Mouse (Mus musculus): ENCODE results near the gene Klk1b24.
"Not testable (repeated sequence)": the region's sequence is repeated elsewhere in the genome, so short reads cannot be mapped to it uniquely, and the experiment has no call there.

Klk1b24 gene

DNA sequence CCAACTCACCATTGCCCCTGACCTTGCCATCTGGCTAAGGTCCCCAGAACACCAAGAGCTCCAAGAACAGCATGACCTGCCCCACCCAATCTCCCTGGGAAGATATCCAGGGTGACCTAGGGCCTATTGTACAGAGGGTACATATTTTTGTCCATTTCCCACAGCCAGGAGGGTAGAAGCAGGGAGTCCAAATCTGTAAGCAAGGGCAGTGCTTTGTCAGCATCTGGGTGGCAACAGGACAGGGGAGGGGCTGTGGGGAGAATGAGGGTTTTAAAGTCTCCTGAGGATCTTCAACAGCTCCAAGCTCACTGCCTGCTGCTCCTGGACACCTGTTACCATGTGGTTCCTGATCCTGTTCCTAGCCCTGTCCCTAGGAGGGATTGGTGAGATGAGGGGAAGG lies at the start of gene Klk1b24:
TSS of gene Klk1b24 (plus strand) at position 301 of the 400 bp plus-strand sequence.
- in situ Hi-C loops (cut with MboI, MseI) = not testable (repeated sequence)

DNA sequence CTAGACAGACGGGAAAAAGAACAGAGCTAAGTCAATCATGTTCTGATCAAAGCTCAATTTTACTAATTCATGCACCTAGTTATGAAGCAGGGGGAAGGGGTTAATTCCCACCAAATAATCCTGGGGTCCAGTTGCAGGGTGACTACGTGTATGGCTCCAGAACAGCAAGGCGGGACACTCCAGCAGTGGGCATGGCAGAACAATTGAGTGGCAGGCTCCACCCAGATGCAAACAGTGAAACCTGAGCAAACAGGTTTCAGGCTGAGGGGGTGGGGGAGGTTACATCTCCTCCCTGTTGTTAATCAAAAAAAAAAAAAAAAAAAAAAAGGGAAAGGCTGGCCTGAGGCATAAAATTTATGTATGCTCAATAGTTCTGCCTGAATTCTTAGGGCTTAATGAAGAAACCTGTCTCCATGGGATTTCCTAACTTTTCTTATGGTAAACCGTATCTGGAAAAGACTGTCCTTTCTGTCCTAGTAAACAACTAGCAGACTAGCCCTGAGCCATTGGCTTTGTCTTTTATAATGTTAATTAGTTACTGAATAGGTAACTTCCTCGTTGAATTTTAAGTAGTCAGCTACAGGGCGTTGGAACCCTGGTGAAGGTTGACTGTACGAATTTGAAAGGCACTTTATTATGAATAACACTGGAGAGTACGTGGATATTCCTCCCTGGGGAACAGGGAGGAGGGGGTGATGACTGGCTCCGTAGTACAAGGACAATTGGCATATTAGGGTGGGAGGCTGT lies 8.6 kb upstream of the Klk1b24 start:
- in situ Hi-C loops (cut with MboI, MseI) = loop anchor here (5.0 kb wide), 1 partner anchor 67 kb away; the partner anchor contains the start of gene Klk1b22

DNA sequence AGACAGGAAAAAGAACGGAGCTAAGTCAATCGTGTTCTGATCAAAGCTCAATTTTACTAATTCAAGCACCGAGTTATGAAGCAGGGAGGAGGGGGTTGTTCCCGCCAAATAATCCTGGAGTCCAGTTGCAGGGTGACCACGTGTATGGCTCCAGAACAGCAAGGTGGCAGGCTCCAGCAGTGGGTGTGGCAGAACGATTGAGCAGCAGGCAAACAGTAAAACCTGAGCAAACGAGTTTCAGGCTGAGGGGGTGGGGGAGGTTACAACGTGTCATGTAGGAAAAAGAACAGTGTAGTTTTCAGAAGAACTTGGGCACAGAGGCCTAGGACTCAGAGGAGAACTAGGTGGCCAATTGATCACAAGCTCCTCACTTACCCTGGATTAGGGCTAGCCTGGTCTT lies 1.5 kb upstream of the Klk1b24 start:
- in situ Hi-C loops (cut with MboI, MseI) = not testable (repeated sequence)

DNA sequence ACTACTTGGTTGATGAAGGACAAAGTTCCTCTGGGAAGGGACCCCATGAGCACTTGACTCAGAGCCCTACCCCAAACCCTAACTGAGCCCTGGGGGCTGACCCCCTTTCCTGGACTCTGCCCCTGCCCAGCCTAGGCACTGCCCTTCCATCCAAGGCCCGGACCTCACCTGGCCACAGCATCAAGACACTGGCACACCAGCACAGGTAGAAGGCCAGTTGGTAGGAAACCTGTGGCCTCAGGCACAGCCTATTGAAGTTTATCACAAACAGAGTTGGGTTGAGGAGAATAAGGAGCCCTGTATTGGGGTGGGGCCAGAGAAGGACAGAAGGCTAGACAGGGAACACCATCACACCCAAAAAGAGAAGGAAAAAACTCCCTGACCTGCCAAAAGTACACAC lies 5.4 kb downstream of the Klk1b24 start:
- in situ Hi-C loops (cut with MboI, MseI) = not testable (repeated sequence)

- in situ Hi-C loops (cut with MboI, MseI) = no loop called here
Observed at GRCm38 (mm10) chr7:44197891-44198290, 9.9 kb downstream of the Klk1b24 start, which contains the start of gene Klk1b3. Gene Klk1b3 (plus strand): TSS chr7:44198191.

DNA sequence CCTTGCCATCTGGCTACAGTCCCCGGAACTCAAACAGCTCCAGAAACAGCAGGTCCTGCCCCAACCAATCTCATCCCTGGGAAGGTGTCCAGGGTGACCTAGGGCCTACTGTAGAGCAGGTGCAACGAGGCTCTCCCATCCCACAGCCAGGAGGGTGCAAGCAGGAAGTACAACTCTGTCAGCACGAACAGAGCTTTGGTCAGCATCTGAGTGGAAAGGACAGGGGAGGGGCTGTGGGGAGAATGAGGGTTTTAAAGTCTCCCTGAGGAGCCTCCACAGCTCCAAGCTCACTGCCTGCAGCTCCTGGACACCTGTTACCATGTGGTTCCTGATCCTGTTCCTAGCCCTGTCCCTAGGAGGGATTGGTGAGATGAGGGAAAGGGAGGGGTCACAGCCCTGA lies 19.1 kb downstream of the Klk1b24 start, which contains the start of gene Klk1b4:
TSS of gene Klk1b4 (plus strand) at position 301 of the 400 bp plus-strand sequence.
- in situ Hi-C loops (cut with MboI, MseI) = not testable (repeated sequence)

- in situ Hi-C loops (cut with MboI, MseI) = no loop called here
Observed at GRCm38 (mm10) chr7:44208307-44208706, 20.3 kb downstream of the Klk1b24 start.

GRCm38 (mm10) chr7:44215645-44216044 lies 27.6 kb downstream of the Klk1b24 start, which contains the start of gene Klk1b5:
Gene Klk1b5 (plus strand): TSS chr7:44215945.
- in situ Hi-C loops (cut with MboI, MseI) = no loop called here

DNA sequence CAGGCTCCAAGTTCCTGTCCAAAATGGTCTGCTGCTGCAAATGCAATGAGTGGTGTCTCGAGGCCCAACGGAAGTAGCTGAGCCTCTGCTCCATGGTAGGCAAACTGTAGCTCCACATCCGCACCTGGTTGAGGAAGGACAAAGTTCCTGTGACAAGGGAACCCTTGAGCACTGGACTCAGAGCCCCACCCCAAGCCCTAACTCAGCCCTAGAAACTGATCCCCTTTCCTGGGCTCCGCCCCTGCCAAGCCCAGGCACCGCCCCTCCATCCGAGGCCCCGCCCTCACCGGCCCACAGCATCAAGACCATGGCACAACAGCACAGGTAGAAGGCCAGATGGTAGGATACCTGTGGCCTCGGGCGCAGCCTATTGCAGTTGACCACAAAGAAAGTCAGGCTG lies 33.6 kb downstream of the Klk1b24 start:
- in situ Hi-C loops (cut with MboI, MseI) = not testable (repeated sequence)

DNA sequence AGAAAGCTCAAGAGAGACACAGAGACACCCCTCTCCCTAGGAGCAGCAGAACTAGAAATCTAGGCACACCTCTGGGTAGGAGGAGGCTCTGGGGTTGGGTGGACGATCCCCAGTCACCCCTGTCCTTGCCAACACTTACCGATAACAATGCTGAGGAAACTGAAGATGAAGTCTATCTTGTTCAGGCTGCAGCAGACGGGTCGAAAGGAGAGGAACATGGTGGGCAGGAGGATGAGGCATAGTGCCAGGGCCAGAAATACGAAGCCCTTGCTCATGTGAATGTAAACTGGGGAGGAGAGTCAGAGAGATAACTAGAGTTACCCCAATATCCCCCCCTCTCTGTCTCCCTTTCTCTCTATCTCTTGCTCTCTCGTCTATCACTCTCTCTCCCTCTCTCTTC lies 34.3 kb downstream of the Klk1b24 start:
- in situ Hi-C loops (cut with MboI, MseI) = not testable (repeated sequence)

- in situ Hi-C loops (cut with MboI, MseI) = no loop called here
Observed at GRCm38 (mm10) chr7:44225076-44225475, 37.0 kb downstream of the Klk1b24 start, which contains the start of gene Klk1. Gene Klk1 (plus strand): TSS chr7:44225360.

GRCm38 (mm10) chr7:44235909-44236308 lies 47.9 kb downstream of the Klk1b24 start, which contains the start of gene Gm36864:
Gene Gm36864 (plus strand): TSS chr7:44236177.
- in situ Hi-C loops (cut with MboI, MseI) = no loop called here

DNA sequence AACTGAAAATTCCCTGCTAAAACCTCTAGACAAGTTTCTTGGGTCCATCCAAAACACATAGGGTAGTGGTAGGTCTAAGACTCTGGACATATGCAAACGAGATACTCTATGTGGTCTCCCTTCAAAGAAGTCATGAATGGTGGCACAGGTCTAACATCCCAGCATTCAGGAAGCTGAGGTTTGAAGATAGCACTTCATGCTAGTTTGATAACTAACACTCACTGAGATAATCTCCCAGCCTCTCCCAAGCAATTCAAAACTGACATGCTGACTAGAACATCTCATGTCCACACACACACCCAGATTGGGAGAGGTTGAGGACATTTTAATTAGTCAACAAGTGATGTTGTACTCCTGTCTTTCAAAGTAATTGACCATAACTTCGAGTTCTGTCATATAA lies 51.9 kb downstream of the Klk1b24 start:
- in situ Hi-C loops (cut with MboI, MseI) = no loop called here

GRCm38 (mm10) chr7:44240712-44241111 lies 52.7 kb downstream of the Klk1b24 start:
- in situ Hi-C loops (cut with MboI, MseI) = no loop called here

GRCm38 (mm10) chr7:44241163-44241562 lies 53.1 kb downstream of the Klk1b24 start:
- in situ Hi-C loops (cut with MboI, MseI) = no loop called here

All from T-helper 1 cell (primary cell).